Mouse (Mus musculus) E14TG2a.4 (cell line): ENCODE measurements around the gene Psap.

Experiments used
- CTCF ChIP-seq: conservative IDR thresholded peaks from 2 replicates; pipeline ENCODE4 v1.5.1; 2014; ENCODE audit warnings: low read length
- POU5F1 ChIP-seq: IDR thresholded peaks from 2 replicates; pipeline ENCODE4 v1.6.1; 2014; ENCODE audit warnings: low read length, borderline replicate concordance

DNA sequence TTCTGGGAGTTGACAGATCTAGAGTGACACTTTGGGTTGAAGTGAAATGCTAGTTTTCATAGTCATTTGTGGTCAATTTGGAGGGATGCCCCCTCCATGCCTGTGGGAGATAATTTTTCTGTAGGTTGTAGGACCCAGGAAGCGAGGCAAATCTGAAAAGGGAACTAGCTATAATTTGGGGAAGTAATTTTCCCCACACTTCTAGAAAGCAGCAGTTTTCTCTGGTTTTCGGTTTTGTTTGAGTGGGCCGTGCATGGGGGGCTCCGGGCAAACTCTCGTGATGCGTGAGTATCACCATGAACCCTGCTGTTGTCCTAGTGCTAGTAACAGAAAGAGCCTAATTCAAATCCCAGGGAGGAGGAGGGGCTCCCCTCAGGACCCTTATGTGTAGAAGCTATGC is 6.8 kb downstream of the Psap start:
- TF ChIP-seq POU5F1 (no peak), CTCF (no peak)
